Mouse (Mus musculus) cerebellum, adult 2 months (tissue): ENCODE results near the gene Ctbp2.

Experiments
- CTCF ChIP-seq: fragments of 200-500 bp; IDR thresholded peaks from 2 replicates; pipeline ENCODE4 v1.5.1; 2011; ENCODE audit warnings: low read depth, mild to moderate bottlenecking, control low read depth, low read length, moderate library complexity, borderline replicate concordance; ENCODE audit not compliant: insufficient read depth
- POLR2A ChIP-seq: fragments of 200-500 bp; IDR thresholded peaks from 2 replicates; pipeline ENCODE4 v1.6.1; 2011; ENCODE audit warnings: low read length, control low read depth, borderline replicate concordance; ENCODE audit not compliant: insufficient read depth

- TF ChIP-seq POLR2A (no peak), CTCF (no peak)
These were observed 45.2 kb downstream of the Ctbp2 start for GRCm38 (mm10) chr7:133078929-133079328.
